Comparison of ENCODE assay signal across 17 mouse cellular contexts in genomic region chr4:136092498-136092897, GRCm38 (mm10). TPM values are rescaled to one million over a fixed set of nuclear protein-coding genes. Genes with fewer than 3 reads are reported as not detected.
DNase-seq lines count a peak whose midpoint lies in the region; ATAC-seq and TF ChIP-seq lines count a peak whose summit lies in the region.
"Had no signal": no experiment of that assay in that cellular context is flagged by ENCODE, and none has a peak within 500 bp of the region (broad histone marks: within the 10 kb centered on the region; RNA-seq: fewer than 3 reads in every experiment).

No protein-coding gene starts in this region.

- no peaks in the 10 kb centered on the region for H3K4me1 ChIP-seq in kidney, adult 2 months (ENCODE audit: control insufficient read depth, insufficient read depth, low read length)
- H3K4me1 ChIP-seq in lung, embryonic 14.5 days (ENCODE audit: insufficient read depth): no peaks in the 10 kb centered on the region
- H3K4me1 ChIP-seq in small intestine, adult 2 months (ENCODE audit: control insufficient read depth, insufficient read depth, insufficient read length, low read length): peaks cover 4% of the 10 kb centered on the region; the same call in 1 of the 2 replicates
- H3K4me1 ChIP-seq: liver, embryonic 15.5 days had no signal

- no peak overlapping the region for H3K9ac ChIP-seq in lung, embryonic 14.5 days
- H3K9ac ChIP-seq: hindbrain, embryonic 12.5 days; liver, embryonic 15.5 days had no signal

- WGBS in kidney, adult 2 months: 89% methylated on average over 7 of the region's 7 CpGs
- 86% methylated on average over 7 of the region's 7 CpGs for WGBS in lung, embryonic 14.5 days
- WGBS in small intestine, adult 2 months: 88% methylated on average over 7 of the region's 7 CpGs

- no peak overlapping the region for H3K4me3 ChIP-seq in kidney, adult 2 months (ENCODE audit: insufficient read depth, low read depth, low read length)
- no peak overlapping the region for H3K4me3 ChIP-seq in lung, embryonic 14.5 days (ENCODE audit: low read depth, low read length)
- H3K4me3 ChIP-seq in small intestine, adult 2 months (ENCODE audit: low read depth, low read length): no peak overlapping the region
- H3K4me3 ChIP-seq: hindbrain, embryonic 12.5 days; limb, embryonic 10.5 days; liver, embryonic 15.5 days had no signal

- TF ChIP-seq CTCF in kidney, adult 2 months (conservative IDR thresholded peaks at IDR 0.05; ENCODE audit: insufficient read depth, insufficient read length, low read depth, low read length): peak; percentile 27; the same call in 1 of the 2 replicates
- peak; percentile 33 for TF ChIP-seq CTCF in lung, embryonic 14.5 days (IDR thresholded peaks at IDR 0.05; ENCODE audit: low read depth)
- TF ChIP-seq CTCF in small intestine, adult 2 months (IDR thresholded peaks at IDR 0.05; ENCODE audit: extremely low read depth, insufficient read length, insufficient replicate concordance, low read depth, low read length): peak; percentile 33; the same call in 1 of the 2 replicates

- no peak for TF ChIP-seq POLR2A in kidney, adult 2 months (IDR thresholded peaks at IDR 0.05; ENCODE audit: low read depth, low read length)
- no peak for TF ChIP-seq POLR2A in small intestine, adult 2 months (IDR thresholded peaks at IDR 0.05; ENCODE audit: low read depth, low read length)

- no peaks in the 10 kb centered on the region for H3K27me3 ChIP-seq in kidney, adult 2 months (replicated peaks; ENCODE audit: control insufficient read depth, insufficient read depth, low read length)
- H3K27me3 ChIP-seq in lung, embryonic 14.5 days (ENCODE audit: insufficient read depth, low read length): no peaks in the 10 kb centered on the region
- no peaks in the 10 kb centered on the region for H3K27me3 ChIP-seq in small intestine, adult 2 months (ENCODE audit: control insufficient read depth, insufficient read depth, low read length)

- no peaks in the 10 kb centered on the region for H3K36me3 ChIP-seq in kidney, adult 2 months (ENCODE audit: control insufficient read depth, insufficient read depth, low read length)
- H3K36me3 ChIP-seq in lung, embryonic 14.5 days (ENCODE audit: insufficient read depth): no peaks in the 10 kb centered on the region
- no peaks in the 10 kb centered on the region for H3K36me3 ChIP-seq in small intestine, adult 2 months (ENCODE audit: control insufficient read depth, insufficient read depth, low read length)
- H3K36me3 ChIP-seq: hindbrain, embryonic 12.5 days; limb, embryonic 10.5 days; liver, embryonic 15.5 days had no signal

- peak; percentile 49 for DNase-seq in CD4-positive, CD25-positive, alpha-beta regulatory T cell, adult 2 months (ENCODE audit: low read depth, low spot score)
- DNase-seq in kidney, adult 2 months: no peak
- DNase-seq in kidney, postnatal 10 days: no peak
- DNase-seq in lung, embryonic 14.5 days: no peak
- DNase-seq in lung, postnatal 25 days (ENCODE audit: low spot score): no peak
- no peak for DNase-seq in cerebellum, adult 11-12 months
- DNase-seq: cerebellum, adult 9-10 months; gastrocnemius, postnatal 36 days; lung, postnatal 36 days; thymus, adult 18-20 months had no signal

- H3K9me3 ChIP-seq in lung, embryonic 14.5 days (ENCODE audit: low read depth, low read length): 0 out of 2 replicates have a peak, but pooled peaks cover 3% of the 10 kb centered on the region
- H3K9me3 ChIP-seq: hindbrain, embryonic 12.5 days; limb, embryonic 10.5 days; liver, embryonic 15.5 days had no signal

- H3K27ac ChIP-seq in kidney, adult 2 months (ENCODE audit: insufficient read depth, low read depth, low read length): no peak overlapping the region
- no peak overlapping the region for H3K27ac ChIP-seq in lung, embryonic 14.5 days (ENCODE audit: low read depth)
- H3K27ac ChIP-seq in small intestine, adult 2 months (ENCODE audit: insufficient read depth, low read depth, low read length): no peak overlapping the region
- H3K27ac ChIP-seq: hindbrain, embryonic 12.5 days; limb, embryonic 10.5 days; liver, embryonic 15.5 days had no signal

- no peak for ATAC-seq in CD4-positive, CD25-positive, alpha-beta regulatory T cell, adult 4 months
- no peak for ATAC-seq in lung, embryonic 14.5 days (ENCODE audit: insufficient read depth)
- ATAC-seq: forebrain, embryonic 14.5 days; intestine, embryonic 16.5 days had no signal

- H3K4me2 ChIP-seq in lung, embryonic 14.5 days: no peak overlapping the region
- H3K4me2 ChIP-seq: hindbrain, embryonic 12.5 days; liver, embryonic 15.5 days had no signal

RNA-seq across cellular contexts. Expression of gene Rpl11, which starts 39.3 kb away (rescaled TPM):
- 1,000 to 10,000 TPM in 1 of 2 experiments, 100 to 1,000 TPM in 1; 954 to 1,576 TPM for polyA plus RNA-seq in CD4-positive, CD25-positive, alpha-beta regulatory T cell, adult 4 months (2017; shearing (Covaris generic))
- polyA plus RNA-seq in kidney, adult 2 months (2012; rRNA removed): 232 and 292 TPM in 2 replicates
- 548 and 564 TPM in 2 replicates for polyA plus RNA-seq in lung, embryonic 14.5 days (2014; fragmentation: Nextera tagmentation; extraction: Ambion mirVana)
- 176 and 224 TPM in 2 replicates for polyA plus RNA-seq in small intestine, adult 2 months (2012; rRNA removed)

RNA-seq across cellular contexts. Expression of gene Id3, which starts 50.8 kb away (rescaled TPM):
- 100 to 1,000 TPM; 388 to 433 TPM for polyA plus RNA-seq in CD4-positive, CD25-positive, alpha-beta regulatory T cell, adult 4 months (2017; shearing (Covaris generic))
- 259 and 289 TPM in 2 replicates for polyA plus RNA-seq in kidney, adult 2 months (2012; rRNA removed)
- polyA plus RNA-seq in lung, embryonic 14.5 days (2014; fragmentation: Nextera tagmentation; extraction: Ambion mirVana): 469 and 477 TPM in 2 replicates
- 262 and 519 TPM in 2 replicates for polyA plus RNA-seq in small intestine, adult 2 months (2012; rRNA removed)
